Mouse (Mus musculus): ENCODE data around the gene Sh3d21.
A peak's percentile ranks its signal among the peaks of the same experiment; 100 is the strongest.

The Sh3d21 gene

GRCm38 (mm10) chr4:126141021-126141420 is 22.3 kb downstream of the Sh3d21 start:
- DNase-seq = no peak

GRCm38 (mm10) chr4:126137773-126138172 is 25.5 kb downstream of the Sh3d21 start:
- no peak for DNase-seq

GRCm38 (mm10) chr4:126134639-126135038 is 28.7 kb downstream of the Sh3d21 start:
- DNase-seq = peak; percentile 55

- peak; percentile 23 for DNase-seq
Measured at GRCm38 (mm10) chr4:126134236-126134635, 29.1 kb downstream of the Sh3d21 start.

- no peak for DNase-seq
Measured at GRCm38 (mm10) chr4:126132636-126133264, 30.5 kb downstream of the Sh3d21 start.

GRCm38 (mm10) chr4:126131290-126132121 is 31.8 kb downstream of the Sh3d21 start:
- no peak for DNase-seq

- DNase-seq = no peak
Measured at GRCm38 (mm10) chr4:126130502-126130901, 32.8 kb downstream of the Sh3d21 start.

- DNase-seq = peak; percentile 67
Measured at GRCm38 (mm10) chr4:126123309-126124040, 39.8 kb downstream of the Sh3d21 start.

GRCm38 (mm10) chr4:126120506-126120905 is 42.8 kb downstream of the Sh3d21 start:
- peak; percentile 73 for DNase-seq

GRCm38 (mm10) chr4:126120052-126120451 is 43.2 kb downstream of the Sh3d21 start:
- peak; percentile 93 for DNase-seq

- peak; percentile 68 for DNase-seq
Measured at GRCm38 (mm10) chr4:126119051-126119450, 44.2 kb downstream of the Sh3d21 start.

GRCm38 (mm10) chr4:126118651-126119050 is 44.6 kb downstream of the Sh3d21 start:
- peak; percentile 86 for DNase-seq

GRCm38 (mm10) chr4:126117116-126117515 is 46.2 kb downstream of the Sh3d21 start:
- DNase-seq = peak; percentile 49

- DNase-seq = no peak
Measured at GRCm38 (mm10) chr4:126115871-126116521, 47.3 kb downstream of the Sh3d21 start.

GRCm38 (mm10) chr4:126115411-126115810 is 47.9 kb downstream of the Sh3d21 start:
- no peak for DNase-seq

- peak; percentile 76 for DNase-seq
Measured at GRCm38 (mm10) chr4:126113943-126114342, 49.3 kb downstream of the Sh3d21 start.

- DNase-seq = peak; percentile 83
Measured at GRCm38 (mm10) chr4:126113243-126113642, 50.0 kb downstream of the Sh3d21 start.

- DNase-seq = no peak
Measured at GRCm38 (mm10) chr4:126111153-126111549, 52.1 kb downstream of the Sh3d21 start.

- DNase-seq = peak; percentile 85
Measured at GRCm38 (mm10) chr4:126110374-126111152, 52.7 kb downstream of the Sh3d21 start.

- DNase-seq = peak; percentile 46
Measured at GRCm38 (mm10) chr4:126109613-126110373, 53.5 kb downstream of the Sh3d21 start.

GRCm38 (mm10) chr4:126108061-126108740 is 55.1 kb downstream of the Sh3d21 start:
- DNase-seq = peak; percentile 42

All from cerebellum, adult 9-11 months (tissue).